Mouse (Mus musculus): ENCODE results near the gene Pak4. TPM values are rescaled to one million over a fixed set of nuclear protein-coding genes. Genes with fewer than 3 reads are reported as not detected.
"Not testable (repeated sequence)": the region's sequence is repeated elsewhere in the genome, so short reads cannot be mapped to it uniquely, and the experiment has no call there.

The Pak4 gene
- total RNA-seq, 2 experiments from 2014 or later, result 8.8 to 9.9 TPM

DNA sequence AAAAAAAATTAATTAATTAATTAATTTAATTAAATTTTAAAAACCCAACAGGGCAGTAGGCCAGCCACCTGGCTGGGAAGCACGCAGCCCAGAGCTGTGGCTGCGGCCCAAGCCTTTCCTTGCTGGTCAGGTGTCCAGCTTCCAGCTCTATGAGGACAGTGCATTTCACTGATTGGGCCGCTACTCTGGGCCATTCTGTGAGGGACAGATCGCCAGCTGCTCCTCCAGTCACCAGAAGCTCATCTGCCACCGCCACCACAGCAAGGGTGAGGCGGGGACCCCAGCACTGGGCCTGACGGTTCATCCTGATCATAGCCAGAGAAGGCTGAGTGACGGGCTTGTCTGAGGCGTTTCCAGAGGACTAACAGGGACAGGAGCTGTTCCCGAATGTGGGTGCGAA is 36.0 kb downstream of the Pak4 start:
- no peak for DNase-seq

DNA sequence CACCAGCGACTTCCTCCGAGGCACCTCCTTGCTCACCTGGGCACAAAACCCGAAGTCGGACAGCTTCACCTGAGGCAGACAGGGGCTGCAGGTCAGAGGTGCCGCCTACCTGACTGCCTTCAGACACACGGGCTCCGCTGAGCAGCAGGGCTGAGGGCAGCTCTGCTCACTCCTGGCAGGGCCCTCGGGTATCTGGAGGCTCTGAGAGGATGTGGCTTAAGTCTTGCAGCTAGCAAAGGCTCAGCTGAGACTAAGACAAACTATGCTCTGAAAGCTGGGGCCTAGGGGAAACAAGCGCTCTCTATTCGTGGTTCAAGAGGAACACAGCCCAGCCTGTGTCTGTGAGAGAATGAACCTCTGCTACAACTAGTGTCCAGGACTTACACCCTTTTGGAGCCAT is 37.1 kb downstream of the Pak4 start:
- no peak for DNase-seq

DNA sequence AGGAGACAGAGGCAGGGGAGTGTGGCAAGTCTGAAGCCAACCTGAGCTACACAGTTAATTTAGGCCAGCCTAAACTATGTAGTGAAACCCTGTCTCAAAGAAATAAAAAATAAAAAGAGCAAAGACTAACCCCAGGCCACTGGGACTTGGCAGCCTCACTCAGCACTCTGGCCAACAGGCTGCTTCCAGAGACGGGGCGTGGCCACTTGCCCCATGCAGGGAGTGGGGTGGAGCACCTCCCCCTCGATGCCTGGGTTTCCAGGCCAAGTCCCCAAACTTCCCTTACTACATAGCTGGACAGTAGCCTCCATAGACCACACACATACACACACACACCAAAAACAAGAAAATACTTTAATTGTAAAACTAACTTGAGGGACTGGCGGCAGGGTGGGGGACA is 39.5 kb downstream of the Pak4 start:
- DNase-seq, result peak; percentile 66 to 79

DNA sequence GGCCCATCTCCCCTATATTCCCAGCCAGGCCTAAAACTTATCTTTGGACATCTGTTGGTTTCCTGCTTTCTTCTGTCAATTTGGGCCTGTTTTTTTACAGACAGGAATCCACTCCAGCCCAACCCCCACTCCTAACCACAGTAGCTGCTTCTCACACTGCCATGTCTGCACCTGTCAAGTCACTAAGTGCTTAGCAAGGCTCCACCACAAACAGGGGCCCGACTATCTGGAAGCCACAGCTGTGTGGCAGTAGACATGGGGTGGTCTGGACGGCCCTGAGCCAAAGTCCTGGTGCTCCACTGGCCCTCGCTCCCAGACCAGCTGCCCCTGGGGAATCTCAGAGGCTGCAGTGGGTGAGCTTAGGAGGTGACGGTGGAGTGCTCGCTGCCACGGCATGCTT is 40.3 kb downstream of the Pak4 start:
- DNase-seq, result no peak

DNA sequence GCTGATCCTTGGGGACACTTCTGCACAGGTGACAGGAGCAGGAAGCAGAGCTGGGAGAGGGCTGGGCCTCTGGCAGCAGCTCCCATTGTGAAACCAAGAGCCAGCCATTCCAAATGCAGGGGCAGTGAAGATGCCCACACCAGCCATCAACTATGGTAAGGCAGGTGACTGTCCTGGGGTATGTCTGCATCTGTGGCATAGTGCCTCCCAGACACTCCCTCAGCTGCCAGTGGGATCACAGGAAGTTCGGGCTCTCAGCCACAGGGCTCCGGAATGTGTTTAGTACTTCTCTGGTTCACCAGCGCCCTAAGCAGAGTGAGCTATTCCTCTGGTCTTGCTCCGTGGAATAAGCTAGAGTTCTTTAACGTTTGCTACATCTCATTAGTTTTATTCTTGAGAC is 40.9 kb downstream of the Pak4 start:
- no peak for DNase-seq

DNA sequence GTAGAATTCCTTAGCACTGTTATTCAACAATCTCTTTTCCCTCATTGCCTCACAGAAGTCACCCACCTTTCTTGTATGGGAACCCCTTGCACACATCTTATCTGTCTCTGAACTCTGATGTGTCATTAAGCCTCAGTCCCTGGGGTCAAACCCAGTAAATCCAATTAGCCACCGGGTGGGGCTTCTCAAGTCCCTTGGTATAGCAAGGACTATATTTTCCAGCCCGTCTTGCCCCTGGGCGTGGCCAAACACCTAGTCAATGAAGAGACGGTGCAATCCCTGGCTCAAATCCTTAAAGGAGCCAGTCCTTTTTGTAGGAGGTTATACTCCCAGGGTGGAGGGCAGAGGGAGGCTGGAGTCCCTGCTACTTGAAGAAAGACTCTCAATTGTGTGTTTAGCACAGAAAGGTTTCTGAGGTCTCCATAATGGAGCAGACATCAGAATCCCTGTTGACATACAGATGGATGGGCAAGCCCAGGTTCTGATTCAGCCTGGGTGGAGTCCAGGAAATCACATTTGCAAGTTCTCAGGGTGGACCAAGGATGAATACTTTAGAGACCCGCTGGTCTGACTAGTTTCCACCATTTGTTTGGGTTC is 41.9 kb downstream of the Pak4 start:
- DNase-seq, result no peak

DNA sequence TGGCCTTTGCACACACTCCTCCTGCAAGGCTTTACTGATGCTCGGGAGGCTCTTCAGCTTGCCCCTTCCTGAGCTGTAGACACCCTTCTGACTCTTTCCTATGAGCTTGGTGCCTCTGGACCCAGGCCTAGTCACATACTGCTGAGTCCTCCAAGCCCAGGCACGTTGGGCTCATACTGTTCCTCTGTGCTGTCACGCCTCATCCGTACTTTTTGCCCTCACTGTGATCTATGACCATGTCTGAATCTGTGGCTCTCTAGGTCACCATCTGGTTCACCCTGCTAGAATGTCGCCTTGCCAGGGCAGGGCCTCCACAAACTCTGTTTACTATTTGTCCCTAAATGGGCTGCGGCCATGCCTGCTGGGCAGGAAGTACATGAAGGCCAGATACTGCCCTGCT is 44.9 kb downstream of the Pak4 start:
- DNase-seq, result no peak

DNA sequence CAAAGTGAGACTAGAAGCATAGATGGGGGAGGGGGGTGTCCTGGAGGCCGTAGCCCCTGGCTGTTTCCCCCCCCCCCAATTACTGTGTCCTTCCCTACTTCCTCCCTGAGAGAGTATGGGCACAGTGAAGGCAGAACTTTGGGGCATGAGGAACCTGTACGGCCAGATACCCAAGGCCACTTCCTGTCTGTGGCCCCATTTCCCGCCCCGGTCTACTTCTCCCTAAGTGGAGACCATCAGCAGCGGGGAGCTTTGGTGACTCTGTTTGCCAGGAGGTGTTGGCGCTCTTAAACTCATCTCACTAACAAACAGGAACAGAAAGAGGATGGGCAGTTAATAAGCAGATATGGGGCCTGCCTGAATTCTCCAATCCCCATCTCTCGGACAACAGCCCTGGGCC is 50.4 kb downstream of the Pak4 start:
- DNase-seq, result no peak

DNA sequence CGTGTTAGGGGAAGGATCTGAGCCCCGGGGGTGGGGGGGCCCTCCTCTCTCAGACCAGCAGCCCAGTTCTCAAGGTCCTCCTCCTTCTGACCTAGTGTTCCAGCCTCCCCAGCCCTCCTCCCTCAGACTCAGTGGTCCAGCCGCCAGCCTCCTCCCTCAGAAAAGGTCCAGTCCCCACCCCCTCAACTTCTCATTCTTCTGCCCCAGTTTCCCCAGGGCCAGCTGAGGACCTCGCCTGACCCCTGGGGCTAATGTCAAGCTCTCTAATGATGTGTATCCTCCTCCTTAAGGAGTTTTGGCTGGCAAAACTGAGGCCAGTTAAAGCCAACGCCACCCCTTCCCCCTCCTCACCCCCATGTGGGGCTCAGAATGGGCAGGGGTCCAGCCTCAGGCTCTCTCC is 50.8 kb downstream of the Pak4 start, which contains the start of gene Nccrp1:
Nccrp1 (minus strand) TSS at position 101 of the 400 bp plus-strand sequence.
- no peak for DNase-seq

DNA sequence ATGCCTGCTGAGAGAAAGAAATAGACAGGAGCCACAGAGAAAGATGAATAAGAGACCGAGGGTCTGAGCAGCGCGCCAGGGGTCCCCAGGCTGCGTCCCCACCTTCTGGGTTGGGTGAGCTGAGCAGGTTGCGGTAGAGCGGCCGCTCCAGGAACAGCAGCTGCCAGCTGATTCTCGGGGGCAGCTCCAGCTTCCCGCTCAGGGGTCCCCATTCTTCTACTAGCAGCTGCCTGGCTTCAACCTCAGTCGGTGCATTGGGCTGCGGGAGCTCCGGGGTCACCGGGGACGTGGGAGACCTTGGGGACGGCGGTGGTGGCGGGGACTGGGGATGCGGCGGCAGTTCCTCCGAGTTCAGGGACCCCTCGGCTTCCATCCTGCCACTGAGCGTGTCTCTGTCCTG is 51.3 kb downstream of the Pak4 start:
- no peak for DNase-seq

DNA sequence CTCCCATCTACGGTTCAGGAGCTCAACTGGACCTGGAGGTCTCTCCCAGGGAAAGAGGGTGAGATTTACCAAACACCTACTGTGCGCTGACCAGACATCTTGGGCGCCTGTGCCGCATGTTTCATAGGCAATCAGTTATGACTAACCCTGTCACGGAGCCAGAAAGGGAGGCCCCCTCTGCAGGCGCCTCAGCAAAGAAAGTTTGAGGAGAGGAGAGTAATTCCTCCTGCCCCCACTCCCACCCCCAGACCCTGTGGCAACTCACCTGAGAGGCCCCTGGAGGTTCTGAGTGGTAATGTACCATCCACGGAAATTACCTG is 52.1 kb downstream of the Pak4 start:
- DNase-seq, result no peak

DNA sequence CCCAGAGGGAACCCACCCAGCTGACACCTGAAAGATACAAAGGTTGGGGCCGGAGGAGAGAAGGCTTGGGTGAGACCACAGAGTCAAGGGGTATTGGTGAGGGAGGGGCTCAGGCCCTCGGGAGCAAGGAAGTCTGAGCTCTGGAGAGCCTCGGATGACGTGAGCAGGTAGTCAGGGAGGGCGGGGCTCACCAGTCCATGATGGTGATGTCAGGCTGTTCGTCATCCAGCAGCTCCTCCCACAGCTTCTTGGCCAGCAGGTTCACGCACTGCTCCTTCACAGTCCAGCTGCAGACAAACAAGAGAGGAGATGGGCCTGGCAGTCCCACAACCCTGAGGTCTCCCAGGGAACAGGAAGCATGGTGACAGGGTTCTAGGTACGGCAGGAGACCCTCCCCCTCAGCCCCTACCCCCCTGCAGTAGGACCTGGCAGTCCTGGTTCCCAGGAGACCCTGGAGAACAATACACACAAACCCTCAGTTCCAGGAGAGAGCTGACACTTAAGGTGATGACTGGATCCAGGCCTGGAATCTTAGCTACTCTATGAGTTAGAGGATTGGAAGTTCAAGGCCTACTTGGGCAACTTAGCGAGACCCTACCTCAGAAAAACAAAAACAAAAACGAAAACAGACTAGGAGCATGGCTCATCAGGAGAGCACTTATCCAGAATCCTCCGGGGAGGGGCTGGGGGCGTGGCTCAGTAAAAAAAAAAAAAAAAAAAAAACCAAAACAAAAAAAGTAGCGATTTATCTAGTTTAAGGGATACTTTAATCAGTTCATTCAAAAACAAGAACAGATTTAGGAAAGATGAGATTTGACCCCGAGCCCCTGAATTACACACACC is 52.7 kb downstream of the Pak4 start:
- no peak for DNase-seq

DNA sequence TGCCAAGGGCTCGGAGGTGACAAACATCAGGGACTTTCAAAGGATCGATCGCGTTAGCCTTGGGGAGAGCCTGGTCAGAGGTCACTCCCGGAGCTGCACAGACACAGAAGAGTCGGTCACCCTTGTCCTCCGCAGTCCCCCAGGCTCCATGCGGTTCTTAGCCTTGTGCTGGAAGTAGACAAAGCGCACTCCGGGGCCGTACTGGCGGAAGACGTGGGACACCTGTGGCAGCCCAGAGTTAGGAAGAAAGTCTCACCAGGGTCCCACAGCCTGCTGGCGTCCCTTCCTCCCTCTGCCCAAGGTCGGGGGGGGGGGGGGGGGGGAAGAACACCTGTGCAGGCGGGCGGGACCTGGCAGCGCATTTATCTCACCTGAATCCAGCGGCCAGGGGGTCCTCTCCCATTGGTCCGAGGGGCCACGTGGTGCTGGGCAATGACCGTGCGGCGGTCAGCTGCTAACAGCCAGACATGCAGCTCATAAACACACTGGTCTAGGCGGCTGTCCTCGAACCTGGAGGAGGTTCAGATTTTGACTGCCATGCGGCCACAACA is 53.9 kb downstream of the Pak4 start:
- no peak for DNase-seq

DNA sequence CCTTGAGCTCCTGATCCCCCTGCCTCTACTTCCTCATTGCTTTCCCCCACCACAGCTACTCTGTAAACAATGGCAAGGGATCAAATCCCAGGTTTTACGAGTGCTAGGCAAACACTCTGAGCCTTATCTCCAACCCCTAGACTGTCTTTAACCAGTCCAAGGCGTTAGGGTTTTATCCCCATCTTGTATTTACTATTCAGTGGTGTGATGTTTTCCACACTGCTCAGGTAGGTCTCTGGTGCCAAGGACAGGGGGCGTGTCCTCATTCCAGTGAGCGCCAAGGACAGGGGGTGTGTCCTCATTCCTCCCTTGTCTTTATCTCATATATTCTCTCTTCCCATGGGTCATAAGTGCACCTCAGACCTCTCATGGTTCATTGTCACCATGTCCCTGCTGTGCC is 57.5 kb downstream of the Pak4 start, which contains the start of gene Sycn:
Sycn (plus strand) TSS at position 360 of the 400 bp plus-strand sequence.
- no peak for DNase-seq

DNA sequence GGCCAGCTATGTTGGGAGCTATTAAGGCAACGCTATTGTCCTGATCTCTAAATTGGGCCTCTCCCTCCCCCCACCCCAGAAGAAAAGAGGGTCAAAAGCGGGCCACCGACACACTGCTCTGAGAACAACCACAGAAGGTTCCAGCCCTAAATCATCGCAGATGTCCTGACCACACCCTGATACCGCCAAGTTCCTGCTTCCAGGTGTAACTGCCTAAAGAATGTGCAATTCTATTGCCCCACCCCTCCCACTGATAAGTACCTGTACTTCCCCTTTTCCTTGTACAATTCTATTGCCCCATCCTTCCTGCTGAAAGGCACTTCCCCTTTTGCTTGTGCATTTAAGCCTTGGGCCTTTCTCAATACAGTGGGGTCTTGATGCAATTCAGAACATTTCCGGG is 59.1 kb downstream of the Pak4 start:
- DNase-seq, result not testable (repeated sequence)

DNA sequence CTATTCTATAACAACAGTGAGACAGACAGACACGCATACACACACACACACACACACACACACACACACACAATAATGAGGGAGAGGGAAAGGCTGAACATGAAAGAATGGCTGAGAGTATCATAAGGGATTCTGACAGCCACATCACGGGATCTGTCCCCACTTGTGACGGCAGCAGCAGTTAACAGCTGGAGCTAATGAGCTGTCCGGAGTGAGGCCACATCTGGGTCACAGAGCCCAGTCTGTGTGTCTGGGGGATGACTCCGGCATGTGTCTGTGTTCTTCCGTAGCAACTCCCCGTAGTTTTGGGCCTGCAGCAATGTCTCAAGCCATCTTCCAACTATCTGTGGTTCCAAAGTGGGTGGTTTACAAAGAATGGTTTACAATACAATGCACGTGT is 66.0 kb downstream of the Pak4 start:
- DNase-seq, result no peak

DNA sequence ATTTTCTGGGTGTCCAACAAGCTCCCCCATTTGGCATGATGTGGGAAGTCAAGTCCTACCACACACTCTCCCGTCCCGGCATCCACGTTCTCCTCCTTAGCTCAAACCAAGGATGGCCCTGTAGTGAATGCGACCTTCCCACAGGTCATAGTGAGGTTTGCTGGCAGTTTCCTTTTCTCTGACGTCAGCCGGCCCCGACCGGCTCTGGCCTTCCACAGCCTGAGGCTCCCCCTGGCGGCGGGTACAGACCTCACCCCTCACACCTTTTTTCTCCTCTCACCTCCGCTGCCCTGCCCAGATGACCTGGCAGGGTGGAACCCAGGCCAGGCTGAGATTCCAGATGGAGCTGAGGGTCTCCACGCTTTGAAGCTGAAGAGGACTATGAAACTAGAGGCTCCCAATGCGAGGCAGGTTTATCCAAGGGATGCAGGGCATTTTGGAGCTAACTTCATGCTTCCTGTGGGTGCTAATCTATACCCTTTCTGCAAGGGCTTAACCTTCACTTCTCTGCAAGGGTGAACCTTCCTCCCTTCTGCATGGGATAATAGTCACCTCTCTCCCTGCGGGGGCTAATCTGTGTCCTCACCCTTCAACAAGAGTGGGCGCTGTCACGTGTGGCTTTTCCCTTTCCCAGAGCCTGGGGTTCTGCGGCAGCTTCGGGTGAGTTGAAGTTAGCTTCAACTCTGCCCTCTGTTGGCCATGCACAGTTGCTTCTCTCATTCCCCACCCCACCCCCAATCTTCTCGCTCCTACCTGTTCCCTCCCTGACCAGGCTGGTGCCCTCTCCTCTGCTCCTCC is 69.9 kb downstream of the Pak4 start:
- peak; percentile 82 to 84 for DNase-seq

DNA sequence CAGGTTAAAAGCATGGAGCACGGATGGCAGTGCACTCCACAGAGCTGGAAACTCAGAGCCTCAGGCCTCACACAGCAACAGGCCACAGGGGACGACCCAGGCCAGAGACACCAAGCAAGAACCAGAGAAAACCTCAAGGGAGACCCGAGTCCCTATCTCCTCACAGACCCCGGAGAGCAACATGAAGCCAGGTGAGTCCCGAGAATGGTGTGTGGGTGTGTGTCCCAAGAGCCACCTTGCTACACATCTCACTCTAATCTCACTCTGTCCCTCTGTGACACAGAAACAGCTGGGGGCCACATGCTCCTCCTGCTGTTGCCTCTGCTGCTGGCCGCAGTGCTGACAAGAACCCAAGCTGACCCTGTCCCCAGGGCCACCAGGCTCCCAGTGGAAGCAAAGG is 75.4 kb downstream of the Pak4 start, which contains the start of gene Ifnl3:
Ifnl3 (plus strand) TSS at position 301 of the 400 bp plus-strand sequence.
- DNase-seq, result not testable (repeated sequence)

DNA sequence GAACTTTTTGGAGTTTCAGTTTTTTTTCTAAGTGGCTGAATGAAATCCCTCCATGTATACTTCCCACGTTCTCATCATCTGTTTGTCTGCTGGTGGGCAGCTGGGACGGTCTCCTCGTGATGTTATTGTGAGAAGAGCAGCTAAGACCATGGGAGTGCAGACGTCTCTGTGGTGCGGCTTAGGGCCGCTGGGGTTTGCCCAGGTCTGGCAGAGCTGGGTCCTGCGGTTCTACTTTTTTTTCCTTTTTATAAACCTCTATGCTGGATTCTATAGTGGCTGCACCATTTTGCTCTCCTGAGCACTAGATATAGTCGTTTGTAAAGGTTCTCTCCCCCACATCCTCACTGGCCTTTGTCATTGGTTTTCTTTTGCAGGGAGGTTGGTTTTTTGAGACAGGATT is 86.5 kb downstream of the Pak4 start:
- DNase-seq, result no peak

DNA sequence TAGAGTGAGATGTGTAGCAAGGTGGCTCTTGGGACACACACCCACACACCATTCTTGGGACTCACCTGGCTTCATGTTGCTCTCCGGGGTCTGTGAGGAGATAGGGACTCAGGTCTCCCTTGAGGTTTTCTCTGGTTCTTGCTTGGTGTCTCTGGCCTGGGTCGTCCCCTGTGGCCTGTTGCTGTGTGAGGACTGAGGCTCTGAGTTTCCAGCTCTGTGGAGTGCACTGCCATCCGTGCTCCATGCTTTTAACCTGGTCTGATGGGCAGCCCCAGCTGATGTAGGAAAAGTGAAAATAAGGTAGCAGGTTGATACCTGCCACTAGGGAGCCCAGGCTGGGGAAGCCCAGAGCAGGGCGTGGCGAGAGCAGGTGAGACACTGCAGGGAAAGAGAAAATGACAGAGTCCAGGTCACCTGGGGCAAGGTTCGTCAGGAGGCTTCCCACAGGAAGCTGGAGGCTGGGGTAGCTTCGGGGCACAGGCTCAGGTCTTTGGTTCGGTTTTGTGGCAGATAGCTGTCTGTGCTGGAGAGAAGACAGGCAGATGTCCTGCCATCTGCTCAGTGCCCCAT is 87.5 kb downstream of the Pak4 start, which contains the start of gene Ifnl2:
Ifnl2 (minus strand) TSS at position 51 of the 570 bp plus-strand sequence.
- DNase-seq, result not testable (repeated sequence)

DNA sequence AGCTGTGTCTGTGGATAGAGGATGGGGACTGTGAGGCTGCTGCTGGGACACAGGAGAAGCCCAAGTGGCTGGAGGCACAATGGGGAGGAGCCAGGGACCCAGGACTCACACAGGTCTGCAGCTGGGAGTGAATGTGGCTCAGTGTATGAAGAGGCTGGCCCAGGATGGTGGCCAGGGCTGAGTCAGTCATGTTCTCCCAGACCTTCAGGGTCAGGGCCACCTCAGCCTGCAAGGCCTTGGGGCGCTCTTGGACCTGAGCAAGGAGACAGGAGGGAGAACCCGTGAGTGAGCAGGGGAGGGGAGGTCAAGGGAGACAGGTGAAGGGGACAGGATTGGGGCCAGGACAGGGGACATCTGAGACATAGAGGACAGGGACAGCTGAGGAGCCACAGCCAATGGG is 88.9 kb downstream of the Pak4 start:
- DNase-seq, result not testable (repeated sequence)
